Mouse (Mus musculus) gastrocnemius, adult 2 months (tissue): ENCODE measurements at regions not wholly inside any gene's neighbourhood (a gene's known extent, or its start where the extent isn't known, plus 50 kb on each side); places are given as distances from the start of the nearest gene placed in this dataset.

ENCODE experiments used
- DNase-seq: peaks from one replicate; pipeline ENCODE4 v3.0.0; 2022
- H3K27ac ChIP-seq: fragments of 200-600 bp; 2 replicates; pipeline ENCODE4 v1.8.1; 2022; ENCODE audit warnings: mild to moderate bottlenecking
- H3K4me3 ChIP-seq: fragments of 200-600 bp; 2 replicates; pipeline ENCODE4 v1.8.1; 2022; ENCODE audit warnings: mild to moderate bottlenecking, moderate library complexity
- CTCF ChIP-seq: fragments of 200-600 bp; IDR thresholded peaks from 2 replicates; pipeline ENCODE4 v1.8.1; 2022; ENCODE audit warnings: antibody characterized with exemption, mild to moderate bottlenecking, moderate library complexity
- intact Hi-C: fragments of 180-260 bp; cut with DNase I; formaldehyde crosslinking; loops from one replicate; pipeline ENCODE4 v1.15.1; 2025

GRCm38 (mm10) chr12:26758657-26759325 is 289.8 kb downstream of the Cmpk2 start:
- Histone ChIP-seq H3K27ac (no peak overlapping the region), H3K4me3 (no peak overlapping the region)
- TF ChIP-seq CTCF = no peak
- intact Hi-C loops = no loop called here
- no peak for DNase-seq

- Histone ChIP-seq H3K27ac (no peak overlapping the region), H3K4me3 (no peak overlapping the region)
- no peak for TF ChIP-seq CTCF
- DNase-seq = no peak
- intact Hi-C loops = no loop called here
Observed at GRCm38 (mm10) chr12:26756284-26756683, 287.3 kb downstream of the Cmpk2 start.

- Histone ChIP-seq H3K27ac (no peak overlapping the region), H3K4me3 (no peak overlapping the region)
- TF ChIP-seq CTCF = no peak
- intact Hi-C loops = no loop called here
- no peak for DNase-seq
Observed at GRCm38 (mm10) chr12:26754611-26755010, 285.6 kb downstream of the Cmpk2 start.

- no peak for DNase-seq
- no peak overlapping the region for H3K4me3 ChIP-seq
- intact Hi-C loops = no loop called here
- H3K27ac ChIP-seq = no peak overlapping the region
- TF ChIP-seq CTCF = no peak
Observed at GRCm38 (mm10) chr12:26734558-26734897, 265.5 kb downstream of the Cmpk2 start.

GRCm38 (mm10) chr12:26733822-26734557 is 265.0 kb downstream of the Cmpk2 start:
- H3K4me3 ChIP-seq = no peak overlapping the region
- no peak for TF ChIP-seq CTCF
- no peak for DNase-seq
- intact Hi-C loops = no loop called here
- H3K27ac ChIP-seq = no peak overlapping the region

- Histone ChIP-seq H3K4me3 (no peak overlapping the region), H3K27ac (no peak overlapping the region)
- no peak for TF ChIP-seq CTCF
- no peak for DNase-seq
- intact Hi-C loops = no loop called here
Observed at GRCm38 (mm10) chr12:26723399-26723798, 254.4 kb downstream of the Cmpk2 start.

- Histone ChIP-seq H3K4me3 (no peak overlapping the region), H3K27ac (no peak overlapping the region)
- TF ChIP-seq CTCF = no peak
- DNase-seq = no peak
- intact Hi-C loops = no loop called here
Observed at GRCm38 (mm10) chr12:26698838-26699237, 229.8 kb downstream of the Cmpk2 start.

- no peak for TF ChIP-seq CTCF
- intact Hi-C loops = no loop called here
- H3K4me3 ChIP-seq = no peak overlapping the region
- no peak overlapping the region for H3K27ac ChIP-seq
- no peak for DNase-seq
Observed at GRCm38 (mm10) chr12:26688048-26688447, 219.0 kb downstream of the Cmpk2 start.

- no peak for DNase-seq
- no peak for TF ChIP-seq CTCF
- intact Hi-C loops = no loop called here
- H3K27ac ChIP-seq = no peak overlapping the region
- H3K4me3 ChIP-seq = no peak overlapping the region
Observed at GRCm38 (mm10) chr12:26680568-26680947, 211.6 kb downstream of the Cmpk2 start.

- no peak for DNase-seq
- intact Hi-C loops = no loop called here
- TF ChIP-seq CTCF = no peak
- no peak overlapping the region for H3K4me3 ChIP-seq
- no peak overlapping the region for H3K27ac ChIP-seq
Observed at GRCm38 (mm10) chr12:26679887-26680567, 211.0 kb downstream of the Cmpk2 start.

- Histone ChIP-seq H3K27ac (no peak overlapping the region), H3K4me3 (no peak overlapping the region)
- no peak for TF ChIP-seq CTCF
- intact Hi-C loops = no loop called here
- no peak for DNase-seq
Observed at GRCm38 (mm10) chr12:26665466-26665865, 196.5 kb downstream of the Cmpk2 start.

GRCm38 (mm10) chr12:26654251-26654650 is 185.2 kb downstream of the Cmpk2 start:
- Histone ChIP-seq H3K4me3 (no peak overlapping the region), H3K27ac (no peak overlapping the region)
- TF ChIP-seq CTCF = no peak
- intact Hi-C loops = no loop called here
- no peak for DNase-seq

GRCm38 (mm10) chr12:26653781-26654180 is 184.8 kb downstream of the Cmpk2 start:
- no peak for DNase-seq
- H3K4me3 ChIP-seq = no peak overlapping the region
- TF ChIP-seq CTCF = no peak
- intact Hi-C loops = no loop called here
- H3K27ac ChIP-seq = no peak overlapping the region
